Mouse (Mus musculus): ENCODE measurements around the gene Ide.

- TF ChIP-seq CTCF (IDR thresholded peaks at IDR 0.05; ENCODE audit: borderline replicate concordance, extremely low read depth, insufficient read depth, insufficient read length) (no peak), POLR2A (IDR thresholded peaks at IDR 0.05; ENCODE audit: borderline replicate concordance, extremely low read depth, insufficient read depth, insufficient read length, poor library complexity, severe bottlenecking) (no peak)
These were observed 10.7 kb upstream of the Ide start for GRCm38 (mm10) chr19:37348331-37348730.

All from brain, embryonic 14.5 days (tissue).